Mouse (Mus musculus) spleen, adult 2 months (tissue): ENCODE data around the gene Aspscr1.

Experiments used
- CTCF ChIP-seq: fragments of 200-500 bp; IDR thresholded peaks from 2 replicates; pipeline ENCODE4 v1.5.1; 2011; ENCODE audit warnings: mild to moderate bottlenecking, inconsistent platforms; ENCODE audit not compliant: insufficient read depth, insufficient read length, insufficient replicate concordance; ENCODE audit errors: extremely low read depth
- POLR2A ChIP-seq: fragments of 200-500 bp; IDR thresholded peaks from 2 replicates; pipeline ENCODE4 v1.6.1; 2011; ENCODE audit warnings: low read depth, low read length, inconsistent platforms

DNA sequence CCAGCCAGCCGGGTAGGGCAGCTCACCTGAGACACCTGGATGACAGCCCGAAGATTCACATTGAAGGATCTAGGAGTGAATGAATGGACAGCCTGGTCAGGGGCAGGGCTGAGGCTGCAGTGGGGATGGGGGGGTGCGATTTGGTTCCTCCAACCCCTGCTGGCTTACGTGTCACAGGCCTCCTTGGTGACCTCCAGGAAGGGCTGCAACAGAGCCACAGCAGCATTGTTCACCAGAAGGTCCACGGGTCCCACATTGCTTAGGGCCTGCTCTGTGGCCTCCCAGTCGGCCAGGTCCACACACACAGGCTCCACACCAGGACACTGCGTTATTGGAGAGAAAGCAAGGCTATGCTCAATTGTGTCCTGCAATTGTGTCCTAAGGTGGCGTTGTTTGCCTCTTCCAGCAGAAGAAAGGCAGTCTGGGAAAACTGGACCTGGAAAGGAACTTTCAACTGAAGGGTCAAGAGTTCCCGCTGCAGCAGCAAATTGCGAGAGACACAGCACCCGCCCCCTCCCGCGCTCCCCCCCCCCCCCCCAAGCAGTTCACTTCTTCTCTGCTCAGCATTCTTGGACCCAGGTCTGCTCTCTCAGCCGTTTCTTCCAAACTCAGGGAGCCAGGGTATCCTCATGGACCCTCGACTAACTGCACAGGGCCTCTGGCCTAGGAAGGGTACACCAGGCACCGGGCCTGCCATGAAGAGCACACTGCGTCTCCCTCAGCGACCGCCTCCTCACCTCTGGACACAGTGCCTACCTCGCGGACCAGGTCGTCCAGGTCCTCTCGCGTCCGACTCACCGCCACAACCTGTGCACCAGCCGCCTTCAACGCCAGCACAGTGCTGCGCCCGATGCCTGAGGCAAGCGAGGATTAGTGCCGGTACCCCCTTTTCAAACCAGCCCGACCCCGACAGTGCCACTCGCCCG lies 53.7 kb downstream of the Aspscr1 start:
- no peak for TF ChIP-seq POLR2A
- no peak for TF ChIP-seq CTCF
